ENCODE assay signal across 8 mouse cellular contexts in the genomic region with DNA sequence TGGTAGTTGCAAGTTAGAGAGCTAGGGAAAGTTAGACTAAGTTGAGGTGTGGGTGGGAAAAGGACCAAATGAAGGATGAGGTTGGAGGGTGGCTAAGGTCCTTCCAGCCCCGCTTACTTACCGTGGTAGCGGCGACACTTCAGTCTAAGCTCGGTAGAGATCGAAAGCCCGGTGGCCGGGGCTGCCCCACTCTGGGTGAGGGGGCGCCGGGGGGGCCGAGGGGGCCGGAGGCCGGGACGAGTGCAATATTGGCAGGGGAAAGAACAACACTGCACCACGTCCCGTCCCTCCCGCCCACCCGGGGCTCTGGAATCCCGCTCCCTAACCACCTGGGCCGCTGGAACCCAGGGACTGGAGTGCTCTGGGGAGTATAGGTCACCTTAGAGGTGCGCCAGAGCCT. TPM values are rescaled to one million over a fixed set of nuclear protein-coding genes. Genes with fewer than 3 reads are reported as not detected.
DNase-seq lines count a peak whose midpoint lies in the region; ATAC-seq and TF ChIP-seq lines count a peak whose summit lies in the region.

A gene (minus strand): TSS at position 189 of the 400 bp plus-strand sequence.

- no peak for TF ChIP-seq CTCF in midbrain, postnatal 0 days (IDR thresholded peaks at IDR 0.05)

- no peak for ATAC-seq in lung, embryonic 15.5 days (ENCODE audit: borderline replicate concordance, extremely low read depth, low FRiP score, low TSS enrichment)
- no peak for ATAC-seq in common myeloid progenitor, adult 5-6 weeks (replicated peaks; ENCODE audit: low read depth, poor library complexity, severe bottlenecking)
- ATAC-seq in heart, embryonic 12.5 days (ENCODE audit: insufficient number of reproducible peaks, low FRiP score): no peak
- ATAC-seq in midbrain, postnatal 0 days (ENCODE audit: low FRiP score): 0 out of 2 replicates have a peak, but pooled peaks have one; percentile 2

- no peak for DNase-seq in lung, postnatal 36 days
- no peak for DNase-seq in left cerebral cortex, adult 8-10 months (ENCODE audit: low spot score in 2 of 2)
- DNase-seq in midbrain, postnatal 0 days (ENCODE audit: low spot score): no peak
- no peak for DNase-seq in urinary bladder, postnatal 14 days (ENCODE audit: low spot score)
- no peak for DNase-seq in T-cell, adult 2 months (ENCODE audit: low spot score)

- H3K9me3 ChIP-seq in lung, embryonic 15.5 days: no peaks in the 10 kb centered on the region
- H3K9me3 ChIP-seq in heart, embryonic 12.5 days (replicated peaks): no peaks in the 10 kb centered on the region
- no peaks in the 10 kb centered on the region for H3K9me3 ChIP-seq in midbrain, postnatal 0 days (ENCODE audit: low read length)

- H3K4me2 ChIP-seq in lung, embryonic 15.5 days: peak within 1 kb of the TSS; percentile 83
- peak within 1 kb of the TSS; percentile 85 for H3K4me2 ChIP-seq in heart, embryonic 12.5 days
- peak within 1 kb of the TSS; percentile 85 for H3K4me2 ChIP-seq in midbrain, postnatal 0 days (ENCODE audit: low read depth, low read length, poor library complexity, severe bottlenecking)

- peaks cover 34% of the 10 kb centered on the region for H3K4me1 ChIP-seq in lung, embryonic 15.5 days
- H3K4me1 ChIP-seq in heart, embryonic 12.5 days (replicated peaks): peaks cover 24% of the 10 kb centered on the region
- H3K4me1 ChIP-seq in midbrain, postnatal 0 days (ENCODE audit: insufficient read depth, low read length): peaks cover 26% of the 10 kb centered on the region; the same call in 1 of the 2 replicates

- peak within 1 kb of the TSS; percentile 91 for H3K27ac ChIP-seq in lung, embryonic 15.5 days
- H3K27ac ChIP-seq in heart, embryonic 12.5 days (ENCODE audit: poor library complexity, severe bottlenecking): no peak within 1 kb of the TSS
- peak within 1 kb of the TSS; percentile 80 for H3K27ac ChIP-seq in midbrain, postnatal 0 days (ENCODE audit: low read depth, low read length)

- WGBS in lung, embryonic 15.5 days: 1% methylated on average over 21 of the region's 21 CpGs
- WGBS in heart, embryonic 12.5 days: 4% methylated on average over 21 of the region's 21 CpGs
- 5% methylated on average over 19 of the region's 21 CpGs for WGBS in midbrain, postnatal 0 days

- peak within 1 kb of the TSS; percentile 46 for H3K9ac ChIP-seq in lung, embryonic 15.5 days
- peak within 1 kb of the TSS; percentile 62 for H3K9ac ChIP-seq in heart, embryonic 12.5 days
- peak within 1 kb of the TSS; percentile 55 for H3K9ac ChIP-seq in midbrain, postnatal 0 days (replicated peaks; ENCODE audit: low read length, poor library complexity, severe bottlenecking)

- peaks cover 13% of the 10 kb centered on the region; the same call in 1 of the 2 replicates for H3K27me3 ChIP-seq in lung, embryonic 15.5 days
- H3K27me3 ChIP-seq in heart, embryonic 12.5 days (replicated peaks): peaks cover 54% of the 10 kb centered on the region
- no peaks in the 10 kb centered on the region for H3K27me3 ChIP-seq in midbrain, postnatal 0 days (ENCODE audit: insufficient read depth, low read length)

- H3K4me3 ChIP-seq in lung, embryonic 15.5 days: peak within 1 kb of the TSS; percentile 46
- H3K4me3 ChIP-seq in heart, embryonic 12.5 days: peak within 1 kb of the TSS; percentile 54
- H3K4me3 ChIP-seq in midbrain, postnatal 0 days (ENCODE audit: low read depth, low read length): peak within 1 kb of the TSS; percentile 41

- no peaks in the 10 kb centered on the region for H3K36me3 ChIP-seq in lung, embryonic 15.5 days
- H3K36me3 ChIP-seq in heart, embryonic 12.5 days: 0 out of 2 replicates have a peak, but pooled peaks cover 6% of the 10 kb centered on the region
- H3K36me3 ChIP-seq in midbrain, postnatal 0 days (ENCODE audit: insufficient read depth, low read length): no peaks in the 10 kb centered on the region

RNA-seq across cellular contexts. Expression of the gene that starts here (rescaled TPM):
- polyA plus RNA-seq in lung, embryonic 15.5 days (2015; fragmentation: Nextera tagmentation; extraction: Ambion mirVana): 195 and 197 TPM in 2 replicates
- 81.9 and 104 TPM in 2 replicates for total RNA-seq in common myeloid progenitor, adult 5-6 weeks (2017)
- polyA plus RNA-seq in heart, embryonic 12.5 days (2016; fragmentation: Nextera tagmentation; extraction: Ambion mirVana): 123 and 127 TPM in 2 replicates
- total RNA-seq in left cerebral cortex, adult 8-10 months (2022): 100 to 1,000 TPM in 2 of 4 experiments, 10 to 100 TPM in 2; 95.4 to 105 (median 99.8) TPM
- total RNA-seq in midbrain, postnatal 0 days (2014; rRNA removed): 101 and 108 TPM in 2 replicates
- polyA plus RNA-seq in midbrain, postnatal 0 days (2015; fragmentation: Nextera tagmentation; extraction: Ambion mirVana): 176 and 189 TPM in 2 replicates
